Mouse (Mus musculus): Measurements from ENCODE around the gene Atp1b3.
A peak's percentile ranks its signal among the peaks of the same experiment; 100 is the strongest.
"Not testable (repeated sequence)": the region's sequence is repeated elsewhere in the genome, so short reads cannot be mapped to it uniquely, and the experiment has no call there.

Gene Atp1b3

GRCm38 (mm10) chr9:96363581-96364140 lies 581 bp downstream of the Atp1b3 start:
- peak; percentile 39 for DNase-seq (ENCODE audit: low read depth)

- DNase-seq (ENCODE audit: low read depth): no peak
Measured at GRCm38 (mm10) chr9:96360056-96360455, 4.2 kb downstream of the Atp1b3 start.

GRCm38 (mm10) chr9:96353799-96354198 lies 10.4 kb downstream of the Atp1b3 start:
- DNase-seq (ENCODE audit: low read depth): peak; percentile 51

GRCm38 (mm10) chr9:96353121-96353769 lies 11.0 kb downstream of the Atp1b3 start:
- DNase-seq (ENCODE audit: low read depth): no peak

- DNase-seq (ENCODE audit: low read depth): not testable (repeated sequence)
Measured at GRCm38 (mm10) chr9:96351771-96352170, 12.5 kb downstream of the Atp1b3 start.

GRCm38 (mm10) chr9:96350476-96350875 lies 13.8 kb downstream of the Atp1b3 start:
- DNase-seq (ENCODE audit: low read depth): no peak

- DNase-seq (ENCODE audit: low read depth): peak; percentile 58
Measured at GRCm38 (mm10) chr9:96350010-96350409, 14.2 kb downstream of the Atp1b3 start.

- no peak for DNase-seq (ENCODE audit: low read depth)
Measured at GRCm38 (mm10) chr9:96348885-96349284, 15.4 kb downstream of the Atp1b3 start.

- DNase-seq (ENCODE audit: low read depth): no peak
Measured at GRCm38 (mm10) chr9:96345750-96346149, 18.5 kb downstream of the Atp1b3 start.

GRCm38 (mm10) chr9:96331146-96331545 lies 33.1 kb downstream of the Atp1b3 start:
- DNase-seq (ENCODE audit: low read depth): no peak

- no peak for DNase-seq (ENCODE audit: low read depth)
Measured at GRCm38 (mm10) chr9:96328226-96328625, 36.0 kb downstream of the Atp1b3 start.

GRCm38 (mm10) chr9:96326496-96326923 lies 37.7 kb downstream of the Atp1b3 start:
- no peak for DNase-seq (ENCODE audit: low read depth)

GRCm38 (mm10) chr9:96324502-96324901 lies 39.7 kb downstream of the Atp1b3 start:
- no peak for DNase-seq (ENCODE audit: low read depth)

- DNase-seq (ENCODE audit: low read depth): no peak
Measured at GRCm38 (mm10) chr9:96322411-96323152, 41.7 kb downstream of the Atp1b3 start.

- no peak for DNase-seq (ENCODE audit: low read depth)
Measured at GRCm38 (mm10) chr9:96320551-96320980, 43.7 kb downstream of the Atp1b3 start.

- DNase-seq (ENCODE audit: low read depth): no peak
Measured at GRCm38 (mm10) chr9:96319333-96319732, 44.9 kb downstream of the Atp1b3 start.

GRCm38 (mm10) chr9:96312074-96312473 lies 52.2 kb downstream of the Atp1b3 start:
- DNase-seq (ENCODE audit: low read depth): no peak

- no peak for DNase-seq (ENCODE audit: low read depth)
Measured at GRCm38 (mm10) chr9:96308816-96309215, 55.4 kb downstream of the Atp1b3 start.

- DNase-seq (ENCODE audit: low read depth): no peak
Measured at GRCm38 (mm10) chr9:96299324-96300008, 64.8 kb downstream of the Atp1b3 start.

- no peak for DNase-seq (ENCODE audit: low read depth)
Measured at GRCm38 (mm10) chr9:96292144-96292543, 72.1 kb downstream of the Atp1b3 start.

GRCm38 (mm10) chr9:96284916-96285315 lies 79.3 kb downstream of the Atp1b3 start:
- DNase-seq (ENCODE audit: low read depth): no peak
